Mouse (Mus musculus) limb, embryonic 15.5 days (tissue): ENCODE data around the gene Mogat2. TPM values are rescaled to one million over a fixed set of nuclear protein-coding genes. Genes with fewer than 3 reads are reported as not detected.

Source experiments
- ATAC-seq: fragments of 200-750 bp; cut with Nextera tagmentation; 2 replicates; pipeline ENCODE4 v1.8.0; 2017; ENCODE audit warnings: low read depth, moderate TSS enrichment; ENCODE audit not compliant: insufficient number of reproducible peaks, low FRiP score, low TSS enrichment
- H3K27ac ChIP-seq: fragments of 300-500 bp; sonication (generic); 2 replicates; pipeline ENCODE4 v1.5.1; 2015; ENCODE audit warnings: moderate library complexity, mild to moderate bottlenecking, inconsistent platforms
- H3K27me3 ChIP-seq: fragments of 300-500 bp; sonication (generic); 2 replicates; pipeline ENCODE4 v1.6.1; 2015; ENCODE audit warnings: inconsistent platforms
- H3K36me3 ChIP-seq: fragments of 300-500 bp; sonication (generic); 2 replicates; pipeline ENCODE4 v1.6.1; 2015; ENCODE audit warnings: inconsistent platforms
- H3K4me1 ChIP-seq: fragments of 300-500 bp; sonication (generic); 2 replicates; pipeline ENCODE4 v1.6.1; 2015; ENCODE audit warnings: inconsistent platforms
- H3K4me2 ChIP-seq: fragments of 300-500 bp; sonication (generic); 2 replicates; pipeline ENCODE4 v1.6.1; 2015; ENCODE audit warnings: mild to moderate bottlenecking, inconsistent platforms
- H3K4me3 ChIP-seq: fragments of 300-500 bp; sonication (generic); 2 replicates; pipeline ENCODE4 v1.5.1; 2015; ENCODE audit warnings: mild to moderate bottlenecking, inconsistent platforms
- H3K9ac ChIP-seq: fragments of 300-500 bp; sonication (generic); 2 replicates; pipeline ENCODE4 v1.6.1; 2015; ENCODE audit warnings: inconsistent platforms
- H3K9me3 ChIP-seq: fragments of 300-500 bp; sonication (generic); 2 replicates; pipeline ENCODE4 v1.6.1; 2016; ENCODE audit warnings: inconsistent platforms
- WGBS: fragments of 180-500 bp; shearing (Covaris S2); methylation state at CpG from one replicate; pipeline ENCODE4 v1.1.7; 2015; 5-methylcytosine and 5-hydroxymethylcytosine counted together
- polyA plus RNA-seq: library from polyadenylated mRNA; unstranded; fragments of >200 nt; fragmentation: Nextera tagmentation; extraction: Ambion mirVana; gene quantifications from 2 replicates; pipeline ENCODE4 v1.2.1, GENCODE M21; 2015

The Mogat2 gene
- polyA plus RNA-seq, 1 experiment from 2014 or later, result 3.4 TPM

DNA sequence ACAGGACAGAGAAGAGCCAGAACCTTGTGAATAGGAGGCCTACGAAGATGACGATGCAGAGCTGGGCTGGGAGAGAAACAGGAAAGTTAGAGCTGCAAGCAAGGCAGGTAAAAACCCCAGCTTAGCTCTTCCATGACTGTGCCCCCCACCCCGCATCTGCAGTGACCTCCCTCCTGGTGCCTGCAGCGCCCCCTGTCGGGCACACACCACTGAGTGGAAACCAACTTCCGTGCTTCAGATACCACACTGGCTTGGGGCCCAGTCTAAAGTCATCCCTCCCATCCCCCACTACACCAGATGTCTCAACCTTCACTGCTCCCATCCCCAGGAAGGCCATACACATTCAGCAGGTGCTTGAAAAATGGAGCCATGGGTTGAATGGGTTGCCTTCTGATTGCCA lies 5.8 kb downstream of the Mogat2 start:
- peaks cover 6% of the 10 kb centered on the region; the same call in 1 of the 2 replicates for H3K4me1 ChIP-seq
- H3K4me2 ChIP-seq, result no peak overlapping the region
- no peak for ATAC-seq
- 77% methylated on average over 6 of the region's 6 CpGs for WGBS
- no peak overlapping the region for H3K4me3 ChIP-seq
- no peaks in the 10 kb centered on the region for H3K36me3 ChIP-seq
- no peak overlapping the region for H3K27ac ChIP-seq
- no peaks in the 10 kb centered on the region for H3K9me3 ChIP-seq
- no peak overlapping the region for H3K9ac ChIP-seq
- H3K27me3 ChIP-seq, result peaks cover 6% of the 10 kb centered on the region

GRCm38 (mm10) chr7:99230061-99230747 lies 8.2 kb downstream of the Mogat2 start:
- no peak overlapping the region for H3K4me3 ChIP-seq
- no peak for ATAC-seq

DNA sequence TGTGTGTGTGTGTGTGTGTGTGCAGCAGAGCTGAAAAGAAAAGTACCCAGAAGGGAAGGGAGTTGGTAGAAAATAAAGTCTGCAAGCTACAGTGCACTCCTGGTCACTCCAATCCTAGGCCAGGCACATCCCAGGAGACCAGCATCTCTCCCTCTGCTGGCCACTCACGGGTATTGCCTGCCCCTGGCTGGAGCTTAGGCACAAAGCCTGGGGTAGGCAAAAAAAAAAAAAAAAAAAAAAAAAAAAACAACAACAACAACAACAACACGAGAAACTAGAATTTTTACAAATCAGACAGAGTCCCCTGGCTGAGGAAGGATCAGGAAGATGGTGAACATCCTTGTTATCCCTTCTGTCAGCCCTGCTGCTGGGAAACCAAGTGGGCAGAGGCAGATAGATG lies 9.0 kb downstream of the Mogat2 start:
- 17% methylated on average over 2 of the region's 2 CpGs for WGBS
- H3K9ac ChIP-seq, result no peak overlapping the region
- no peaks in the 10 kb centered on the region for H3K9me3 ChIP-seq
- no peak overlapping the region for H3K4me2 ChIP-seq
- no peak overlapping the region for H3K27ac ChIP-seq
- peaks cover 2% of the 10 kb centered on the region; the same call in 1 of the 2 replicates for H3K4me1 ChIP-seq
- no peak overlapping the region for H3K4me3 ChIP-seq
- no peaks in the 10 kb centered on the region for H3K36me3 ChIP-seq
- ATAC-seq, result no peak
- no peaks in the 10 kb centered on the region for H3K27me3 ChIP-seq

More at GRCm38 (mm10) chr7:99230061-99230747, 8.2 kb downstream of the Mogat2 start:
- Histone ChIP-seq H3K9me3 (no peaks in the 10 kb centered on the region), H3K27ac (no peak overlapping the region), H3K4me1 (peaks cover 6% of the 10 kb centered on the region; the same call in 1 of the 2 replicates), H3K36me3 (no peaks in the 10 kb centered on the region), H3K27me3 (no peaks in the 10 kb centered on the region), H3K4me2 (no peak overlapping the region), H3K9ac (no peak overlapping the region)
- WGBS, result 69% methylated on average over 7 of the region's 7 CpGs

GRCm38 (mm10) chr7:99228825-99229224 lies 9.6 kb downstream of the Mogat2 start:
- Histone ChIP-seq H3K4me2 (no peak overlapping the region), H3K27me3 (no peaks in the 10 kb centered on the region), H3K9me3 (no peaks in the 10 kb centered on the region), H3K4me3 (no peak overlapping the region), H3K4me1 (no peaks in the 10 kb centered on the region; the same call in 1 of the 2 replicates), H3K9ac (no peak overlapping the region), H3K27ac (no peak overlapping the region), H3K36me3 (no peaks in the 10 kb centered on the region)
- ATAC-seq, result no peak
- 91% methylated on average over 8 of the region's 8 CpGs for WGBS

DNA sequence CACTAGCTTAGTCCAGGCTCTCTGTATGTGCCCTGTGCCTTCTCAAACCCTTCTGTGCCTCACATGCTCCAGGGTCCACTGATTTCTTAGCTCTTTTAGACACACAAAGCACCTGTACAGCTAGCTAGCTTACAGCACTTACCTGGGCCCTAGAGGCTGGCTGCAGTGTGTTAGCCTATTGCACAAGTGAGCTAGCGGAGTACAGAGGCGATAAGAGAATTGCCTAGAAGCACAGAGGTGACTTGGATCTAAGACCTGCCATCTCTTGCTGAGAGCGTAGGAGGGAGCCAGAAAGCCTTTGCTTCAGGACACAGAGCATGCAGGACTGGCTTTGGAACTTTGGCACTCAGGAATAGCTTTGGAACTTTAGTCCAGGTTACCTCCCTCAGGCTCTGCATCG lies 11.2 kb downstream of the Mogat2 start:
- H3K4me3 ChIP-seq, result no peak overlapping the region
- H3K9me3 ChIP-seq, result no peaks in the 10 kb centered on the region
- H3K9ac ChIP-seq, result no peak overlapping the region
- H3K27ac ChIP-seq, result no peak overlapping the region
- WGBS, result 94% methylated on average over 4 of the region's 4 CpGs
- H3K36me3 ChIP-seq, result no peaks in the 10 kb centered on the region
- no peaks in the 10 kb centered on the region for H3K27me3 ChIP-seq
- no peak for ATAC-seq
- no peaks in the 10 kb centered on the region; the same call in 1 of the 2 replicates for H3K4me1 ChIP-seq
- H3K4me2 ChIP-seq, result no peak overlapping the region

DNA sequence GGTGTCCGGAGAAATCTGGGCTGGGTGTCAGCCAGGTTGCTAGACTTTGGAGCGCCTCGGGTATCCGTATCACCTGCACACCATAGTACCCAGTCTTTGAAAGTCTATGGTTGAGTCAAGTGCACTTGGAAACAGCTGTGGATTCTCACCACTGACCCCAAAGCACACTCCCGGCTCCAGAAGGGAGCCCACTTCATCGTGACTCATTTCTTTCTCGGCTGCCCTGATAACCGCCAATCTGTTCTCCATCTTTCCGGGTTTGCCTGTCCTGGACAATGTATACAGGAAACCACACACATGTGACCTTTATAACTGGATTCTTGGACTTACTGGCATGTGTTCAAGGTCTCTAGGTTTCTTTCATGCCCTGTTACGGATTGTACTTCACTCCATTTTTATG lies 11.8 kb downstream of the Mogat2 start:
- H3K4me1 ChIP-seq, result no peaks in the 10 kb centered on the region; the same call in 1 of the 2 replicates
- H3K27ac ChIP-seq, result no peak overlapping the region
- 88% methylated on average over 10 of the region's 10 CpGs for WGBS
- no peak for ATAC-seq
- H3K4me2 ChIP-seq, result no peak overlapping the region
- H3K9ac ChIP-seq, result no peak overlapping the region
- H3K36me3 ChIP-seq, result no peaks in the 10 kb centered on the region
- no peaks in the 10 kb centered on the region for H3K9me3 ChIP-seq
- H3K4me3 ChIP-seq, result no peak overlapping the region
- no peaks in the 10 kb centered on the region for H3K27me3 ChIP-seq

DNA sequence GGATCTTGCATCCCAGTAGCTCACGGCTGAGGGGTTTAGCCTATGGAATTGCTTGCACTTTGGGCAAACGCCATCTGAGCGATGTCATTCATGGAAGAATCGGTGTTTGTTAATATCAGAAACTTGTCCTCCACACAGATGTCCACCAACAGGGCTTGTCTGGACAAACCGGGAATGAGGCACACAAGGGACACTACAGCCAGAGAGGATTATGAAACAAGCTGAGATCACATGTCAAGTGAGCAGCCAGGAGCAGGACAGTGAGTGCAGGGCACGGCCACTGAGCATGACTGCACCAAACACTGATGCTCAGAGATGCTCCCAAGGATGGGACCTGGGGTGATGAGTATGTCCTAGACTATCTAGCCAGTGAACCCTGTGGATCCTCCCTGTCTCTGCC lies 13.0 kb downstream of the Mogat2 start:
- Histone ChIP-seq H3K9me3 (no peaks in the 10 kb centered on the region), H3K27me3 (no peaks in the 10 kb centered on the region), H3K4me1 (no peaks in the 10 kb centered on the region; the same call in 1 of the 2 replicates), H3K4me2 (no peak overlapping the region), H3K4me3 (no peak overlapping the region), H3K9ac (no peak overlapping the region), H3K27ac (no peak overlapping the region), H3K36me3 (no peaks in the 10 kb centered on the region)
- WGBS, result 78% methylated on average over 6 of the region's 6 CpGs
- ATAC-seq, result no peak

- no peaks in the 10 kb centered on the region for H3K36me3 ChIP-seq
- 44% methylated on average over 1 of the region's 1 CpGs for WGBS
- H3K9me3 ChIP-seq, result no peaks in the 10 kb centered on the region
- H3K4me2 ChIP-seq, result no peak overlapping the region
- no peak overlapping the region for H3K9ac ChIP-seq
- H3K27ac ChIP-seq, result no peak overlapping the region
- ATAC-seq, result no peak
- H3K4me3 ChIP-seq, result no peak overlapping the region
- no peaks in the 10 kb centered on the region for H3K27me3 ChIP-seq
- no peaks in the 10 kb centered on the region; the same call in 1 of the 2 replicates for H3K4me1 ChIP-seq
Observed at GRCm38 (mm10) chr7:99224648-99225190, 13.7 kb downstream of the Mogat2 start.

DNA sequence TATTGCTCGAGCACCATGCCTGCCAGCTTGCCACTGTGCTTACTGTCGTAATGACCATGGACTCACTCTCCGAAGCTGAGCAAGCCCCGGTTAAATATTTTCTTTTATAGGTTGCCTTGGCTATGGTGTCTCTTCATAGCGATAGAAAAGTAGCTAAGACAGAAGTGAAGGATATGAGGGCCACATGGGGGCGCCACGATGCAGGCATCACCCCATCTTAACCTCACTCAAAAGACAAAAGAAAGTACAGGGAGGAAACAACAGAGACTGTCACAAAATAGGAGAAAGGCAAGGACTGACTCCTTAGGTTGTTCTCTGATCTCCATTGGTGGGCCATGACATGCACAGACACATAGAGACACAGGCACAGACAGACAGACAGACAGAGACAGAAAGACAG lies 14.2 kb downstream of the Mogat2 start:
- no peak for ATAC-seq
- 73% methylated on average over 7 of the region's 7 CpGs for WGBS

GRCm38 (mm10) chr7:99217338-99218074 lies 20.9 kb downstream of the Mogat2 start:
- Histone ChIP-seq H3K36me3 (no peaks in the 10 kb centered on the region), H3K27me3 (no peaks in the 10 kb centered on the region), H3K9ac (no peak overlapping the region), H3K9me3 (no peaks in the 10 kb centered on the region), H3K4me3 (no peak overlapping the region), H3K27ac (no peak overlapping the region), H3K4me2 (no peak overlapping the region), H3K4me1 (peaks cover 13% of the 10 kb centered on the region)
- ATAC-seq, result no peak
- WGBS, result 48% methylated on average over 3 of the region's 3 CpGs

More for the DNA sequence above, 14.2 kb downstream of the Mogat2 start:
- Histone ChIP-seq H3K27ac (no peak overlapping the region), H3K36me3 (no peaks in the 10 kb centered on the region), H3K9ac (no peak overlapping the region), H3K4me2 (no peak overlapping the region), H3K9me3 (no peaks in the 10 kb centered on the region), H3K4me3 (no peak overlapping the region), H3K27me3 (no peaks in the 10 kb centered on the region), H3K4me1 (no peaks in the 10 kb centered on the region)

DNA sequence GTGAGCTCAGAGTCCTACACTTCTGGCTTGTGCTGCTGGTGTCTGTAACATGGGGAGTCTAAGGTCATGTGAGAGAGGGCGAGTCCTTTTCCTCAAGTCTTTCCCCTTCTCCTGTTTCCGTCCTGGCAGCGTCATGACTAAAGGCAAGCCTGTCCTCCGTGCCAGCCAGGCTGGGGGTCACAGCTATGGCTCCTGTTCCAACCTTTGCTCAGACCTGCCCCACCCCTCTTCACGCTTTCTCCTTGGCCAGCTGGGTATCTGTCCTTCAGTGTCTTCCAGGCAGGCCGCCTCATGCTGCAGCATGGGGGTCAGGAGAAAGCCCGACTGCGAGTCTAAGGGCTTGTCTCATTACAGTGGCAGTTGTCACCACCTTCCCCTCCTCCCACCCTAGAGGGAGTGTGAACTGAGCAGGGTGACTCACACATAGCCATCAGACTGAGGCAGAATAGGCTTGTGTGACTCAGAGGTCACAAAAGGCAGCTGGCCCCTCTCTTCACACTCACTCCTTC lies 23.0 kb downstream of the Mogat2 start:
- ATAC-seq, result no peak
- Histone ChIP-seq H3K4me3 (no peak overlapping the region), H3K9me3 (no peaks in the 10 kb centered on the region), H3K4me2 (no peak overlapping the region), H3K4me1 (peaks cover 13% of the 10 kb centered on the region), H3K27ac (no peak overlapping the region), H3K36me3 (no peaks in the 10 kb centered on the region), H3K27me3 (no peaks in the 10 kb centered on the region), H3K9ac (no peak overlapping the region)
- 48% methylated on average over 8 of the region's 8 CpGs for WGBS

- no peak overlapping the region for H3K9ac ChIP-seq
- H3K36me3 ChIP-seq, result no peaks in the 10 kb centered on the region
- H3K27ac ChIP-seq, result no peak overlapping the region
- H3K27me3 ChIP-seq, result no peaks in the 10 kb centered on the region
- no peak overlapping the region for H3K4me2 ChIP-seq
- H3K4me3 ChIP-seq, result no peak overlapping the region
- no peak for ATAC-seq
- 80% methylated on average over 10 of the region's 10 CpGs for WGBS
- H3K4me1 ChIP-seq, result peaks cover 13% of the 10 kb centered on the region
- H3K9me3 ChIP-seq, result no peaks in the 10 kb centered on the region
Observed at GRCm38 (mm10) chr7:99214621-99215185, 23.7 kb downstream of the Mogat2 start.
